In genomic region chr3:16431082-16431818, GRCm38 (mm10) we compare ENCODE assay signal across 12 mouse cellular contexts.
DNase-seq lines count a peak whose midpoint lies in the region; ATAC-seq and TF ChIP-seq lines count a peak whose summit lies in the region.
"Had no signal": no experiment of that assay in that cellular context is flagged by ENCODE, and none has a peak within 500 bp of the region (broad histone marks: within the 10 kb centered on the region; RNA-seq: fewer than 3 reads in every experiment).

No protein-coding gene starts in this region.

- no peaks in the 10 kb centered on the region for H3K27me3 ChIP-seq in hindbrain, embryonic 12.5 days
- H3K27me3 ChIP-seq in midbrain, embryonic 16.5 days (ENCODE audit: control insufficient read depth, insufficient read depth, low read depth, low read length) = no peaks in the 10 kb centered on the region
- H3K27me3 ChIP-seq: limb, embryonic 15.5 days had no signal

- H3K27ac ChIP-seq in ES-E14 (ENCODE audit: insufficient read depth, low read depth, low read length, poor library complexity, severe bottlenecking) = no peak overlapping the region
- no peak overlapping the region for H3K27ac ChIP-seq in hindbrain, embryonic 12.5 days
- H3K27ac ChIP-seq in midbrain, embryonic 16.5 days (ENCODE audit: low read length) = peak overlapping the region; percentile 74
- H3K27ac ChIP-seq: limb, embryonic 15.5 days had no signal

- ATAC-seq in hindbrain, embryonic 12.5 days (ENCODE audit: low FRiP score) = 0 out of 2 replicates have a peak, but pooled peaks have one; percentile 19
- ATAC-seq in midbrain, embryonic 16.5 days = peak; percentile 92

- DNase-seq in ES-E14 (ENCODE audit: low read depth, low spot score) = peak; percentile 66
- DNase-seq in embryo, embryonic 10.5 days (ENCODE audit: low spot score) = peak; percentile 22
- DNase-seq in thymus, postnatal 0 days (ENCODE audit: low spot score) = no peak
- no peak for DNase-seq in kidney, adult 9 months
- DNase-seq in adrenal gland, postnatal 4 days (ENCODE audit: low spot score in 2 of 2) = no peak
- DNase-seq: cerebellum, postnatal 10 days; gastrocnemius, postnatal 36 days; lung, embryonic 14.5 days; spleen, adult 18-20 months had no signal

- no peak overlapping the region for H3K9ac ChIP-seq in ES-E14 (ENCODE audit: insufficient read depth, low read depth, low read length, poor library complexity, severe bottlenecking)
- H3K9ac ChIP-seq in hindbrain, embryonic 12.5 days = no peak overlapping the region
- 0 out of 2 replicates have a peak overlapping the region, but pooled peaks have one; percentile 30 for H3K9ac ChIP-seq in midbrain, embryonic 16.5 days (ENCODE audit: low read depth, low read length)
- H3K9ac ChIP-seq: limb, embryonic 15.5 days; lung, embryonic 14.5 days had no signal

- H3K4me3 ChIP-seq in ES-E14 (ENCODE audit: insufficient read depth in 1 of 2, low read depth in 1 of 2, low read length in 2 of 2, poor library complexity in 1 of 2, severe bottlenecking in 1 of 2) = no peak overlapping the region
- no peak overlapping the region for H3K4me3 ChIP-seq in hindbrain, embryonic 12.5 days
- H3K4me3 ChIP-seq in midbrain, embryonic 16.5 days (ENCODE audit: low read depth, low read length) = no peak overlapping the region
- H3K4me3 ChIP-seq: limb, embryonic 15.5 days had no signal

- no peak overlapping the region for H3K4me2 ChIP-seq in hindbrain, embryonic 12.5 days (replicated peaks)
- no peak overlapping the region for H3K4me2 ChIP-seq in midbrain, embryonic 16.5 days (ENCODE audit: low read length)
- H3K4me2 ChIP-seq: limb, embryonic 15.5 days; lung, embryonic 14.5 days had no signal

- no peaks in the 10 kb centered on the region for H3K9me3 ChIP-seq in ES-E14 (ENCODE audit: control insufficient read depth, insufficient read depth, low read depth, low read length)
- no peaks in the 10 kb centered on the region for H3K9me3 ChIP-seq in hindbrain, embryonic 12.5 days (replicated peaks)
- no peaks in the 10 kb centered on the region for H3K9me3 ChIP-seq in midbrain, embryonic 16.5 days (replicated peaks; ENCODE audit: control insufficient read depth, low read length, poor library complexity, severe bottlenecking)
- H3K9me3 ChIP-seq: limb, embryonic 15.5 days had no signal

- in situ Hi-C loops in ES-E14 (cut with MboI; ENCODE audit: low sequenced_read_pairs in 2 of 2, unreplicated experiment in 2 of 2) = no loop called here

- WGBS in hindbrain, embryonic 12.5 days = 51% methylated on average over 3 of the region's 3 CpGs
- WGBS in midbrain, embryonic 16.5 days = 7% methylated on average over 3 of the region's 3 CpGs

- H3K4me1 ChIP-seq in ES-E14 (ENCODE audit: control insufficient read depth in 2 of 2, insufficient read depth in 2 of 2, low read length in 2 of 2, poor library complexity in 1 of 2) = no peaks in the 10 kb centered on the region
- H3K4me1 ChIP-seq in hindbrain, embryonic 12.5 days = no peaks in the 10 kb centered on the region
- H3K4me1 ChIP-seq in midbrain, embryonic 16.5 days (ENCODE audit: control insufficient read depth, insufficient read depth, low read length) = peaks cover 6% of the 10 kb centered on the region; the same call in 1 of the 2 replicates
- H3K4me1 ChIP-seq: limb, embryonic 15.5 days had no signal

- no peaks in the 10 kb centered on the region for H3K36me3 ChIP-seq in ES-E14 (ENCODE audit: control insufficient read depth, insufficient read depth, low read length, poor library complexity, severe bottlenecking)
- H3K36me3 ChIP-seq in hindbrain, embryonic 12.5 days = no peaks in the 10 kb centered on the region
- H3K36me3 ChIP-seq in midbrain, embryonic 16.5 days (ENCODE audit: control insufficient read depth, insufficient read depth, low read length) = no peaks in the 10 kb centered on the region
- H3K36me3 ChIP-seq: limb, embryonic 15.5 days had no signal

TF ChIP-seq in ES-E14, 5 proteins besides CTCF, POLR2A, EP300 and RAD21:
- TF ChIP-seq ZNF384 (IDR thresholded peaks at IDR 0.05; ENCODE audit: low read depth, low read length) = no peak
- no peak for TF ChIP-seq MAFK (IDR thresholded peaks at IDR 0.05; ENCODE audit: insufficient read depth, low read depth, low read length)
- no peak for TF ChIP-seq HCFC1 (IDR thresholded peaks at IDR 0.05; ENCODE audit: borderline replicate concordance, insufficient read depth, low read length)
- TF ChIP-seq CHD2 (IDR thresholded peaks at IDR 0.05; ENCODE audit: low read depth, low read length) = no peak
- no peak for TF ChIP-seq ZC3H11A (IDR thresholded peaks at IDR 0.05; ENCODE audit: borderline replicate concordance, low read depth, low read length)

Comparison
In these comparisons a context has a peak if more than half of its experiments do, and no peak if none do; other contexts are left out.
1. DNase-seq: peak in ES-E14 (single experiment) and embryo, embryonic 10.5 days (single experiment); none in thymus, postnatal 0 days (single experiment), kidney, adult 9 months (single experiment) and adrenal gland, postnatal 4 days (0 of 2).